Mouse (Mus musculus): Measurements from ENCODE around the gene Atg101.

DNA sequence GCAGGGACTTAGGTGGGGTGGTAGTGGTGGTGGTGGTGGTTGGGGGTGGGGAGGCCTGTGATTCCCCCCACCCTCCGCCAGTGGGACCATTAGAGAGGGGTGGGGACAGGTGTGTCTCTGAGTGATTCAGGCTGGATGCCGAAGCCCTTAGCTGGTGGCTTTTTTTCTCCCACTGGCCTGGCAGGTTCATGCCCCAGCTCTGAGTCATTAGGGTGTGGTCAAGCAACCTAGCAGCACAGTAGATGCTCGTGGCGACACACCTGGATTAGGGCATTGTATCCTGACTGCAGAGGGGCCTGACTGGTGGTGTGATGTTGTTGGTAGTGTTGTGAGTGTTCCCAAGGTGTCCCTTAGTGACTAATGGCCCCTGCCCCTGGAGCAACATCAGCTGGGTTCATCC is 47.0 kb downstream of the Atg101 start:
- TF ChIP-seq ZNF384 (IDR thresholded peaks at IDR 0.05; ENCODE audit: low read depth, low read length) (no peak), MAFK (IDR thresholded peaks at IDR 0.05; ENCODE audit: insufficient read depth, low read depth, low read length) (no peak), CHD2 (IDR thresholded peaks at IDR 0.05; ENCODE audit: low read depth, low read length) (no peak)
